Comparison of ENCODE assay signal across 16 mouse cellular contexts in genomic region chr3:108997762-108998161, GRCm38 (mm10). TPM values are rescaled to one million over a fixed set of nuclear protein-coding genes. Genes with fewer than 3 reads are reported as not detected.
DNase-seq lines count a peak whose midpoint lies in the region; ATAC-seq and TF ChIP-seq lines count a peak whose summit lies in the region.
"Had no signal": no experiment of that assay in that cellular context is flagged by ENCODE, and none has a peak within 500 bp of the region (broad histone marks: within the 10 kb centered on the region; RNA-seq: fewer than 3 reads in every experiment).

No protein-coding gene starts in this region.

- 60% methylated on average over 4 of the region's 4 CpGs for WGBS in lung, embryonic 14.5 days
- 82% methylated on average over 4 of the region's 4 CpGs for WGBS in cerebellum, adult 2 months

- H3K36me3 ChIP-seq in lung, embryonic 14.5 days (ENCODE audit: insufficient read depth), result peaks cover 13% of the 10 kb centered on the region; the same call in 1 of the 2 replicates
- H3K36me3 ChIP-seq: midbrain, embryonic 15.5 days had no signal

- peak; percentile 19 for DNase-seq in adrenal gland, adult 2 months
- DNase-seq in adrenal gland, adult 18-20 months (ENCODE audit: low spot score in 2 of 2), result no peak
- no peak for DNase-seq in lung, embryonic 14.5 days
- no peak for DNase-seq in lung, postnatal 14 days
- DNase-seq in lung, postnatal 10 days, result peak; percentile 38
- DNase-seq in left cerebral cortex, postnatal 36 days (ENCODE audit: low spot score in 2 of 2), result no peak
- no peak for DNase-seq in cerebellum, adult 2 months
- DNase-seq in cerebellum, adult 9-11 months, result no peak
- DNase-seq: cerebellum, adult 8-10 months had no signal

- no peak for ATAC-seq in lung, embryonic 14.5 days (ENCODE audit: insufficient read depth)
- ATAC-seq: midbrain, embryonic 15.5 days had no signal

- H3K9me3 ChIP-seq in lung, embryonic 14.5 days (ENCODE audit: low read depth, low read length), result no peaks in the 10 kb centered on the region
- H3K9me3 ChIP-seq: hindbrain, embryonic 10.5 days; limb, embryonic 13.5 days; midbrain, embryonic 15.5 days; neural tube, embryonic 15.5 days had no signal

- 0 out of 2 replicates have a peak overlapping the region, but pooled peaks have one; percentile 18 for H3K4me2 ChIP-seq in lung, embryonic 14.5 days
- H3K4me2 ChIP-seq: limb, embryonic 13.5 days; midbrain, embryonic 15.5 days; neural tube, embryonic 15.5 days had no signal

- no peaks in the 10 kb centered on the region for H3K4me1 ChIP-seq in lung, embryonic 14.5 days (ENCODE audit: insufficient read depth)
- peaks cover 7% of the 10 kb centered on the region; the same call in 1 of the 2 replicates for H3K4me1 ChIP-seq in cerebellum, adult 2 months (ENCODE audit: control insufficient read depth, insufficient read depth, low read length)
- H3K4me1 ChIP-seq: hindbrain, embryonic 10.5 days; limb, embryonic 13.5 days; midbrain, embryonic 15.5 days; neural tube, embryonic 15.5 days had no signal

- no peak overlapping the region for H3K9ac ChIP-seq in lung, embryonic 14.5 days
- H3K9ac ChIP-seq: limb, embryonic 13.5 days; midbrain, embryonic 15.5 days; neural tube, embryonic 15.5 days had no signal

- no peaks in the 10 kb centered on the region for H3K27me3 ChIP-seq in lung, embryonic 14.5 days (ENCODE audit: insufficient read depth, low read length)
- no peaks in the 10 kb centered on the region for H3K27me3 ChIP-seq in cerebellum, adult 2 months (ENCODE audit: control insufficient read depth, insufficient read depth, low read length)
- H3K27me3 ChIP-seq: limb, embryonic 13.5 days; midbrain, embryonic 15.5 days; neural tube, embryonic 15.5 days had no signal

- no peak for TF ChIP-seq POLR2A in cerebellum, adult 2 months (IDR thresholded peaks at IDR 0.05; ENCODE audit: borderline replicate concordance, insufficient read depth, low read length)

- H3K4me3 ChIP-seq in lung, embryonic 14.5 days (ENCODE audit: low read depth, low read length), result no peak overlapping the region
- H3K4me3 ChIP-seq in cerebellum, adult 2 months (replicated peaks; ENCODE audit: insufficient read depth, low read depth, low read length), result no peak overlapping the region
- H3K4me3 ChIP-seq: hindbrain, embryonic 10.5 days; limb, embryonic 13.5 days; midbrain, embryonic 15.5 days; neural tube, embryonic 15.5 days had no signal

- H3K27ac ChIP-seq in lung, embryonic 14.5 days (ENCODE audit: low read depth), result no peak overlapping the region
- H3K27ac ChIP-seq in cerebellum, adult 2 months (ENCODE audit: insufficient read depth, low read length), result no peak overlapping the region
- H3K27ac ChIP-seq: hindbrain, embryonic 10.5 days; limb, embryonic 13.5 days; midbrain, embryonic 15.5 days; neural tube, embryonic 15.5 days had no signal

- TF ChIP-seq CTCF in lung, embryonic 14.5 days (IDR thresholded peaks at IDR 0.05; ENCODE audit: low read depth), result no peak
- TF ChIP-seq CTCF in cerebellum, adult 2 months (IDR thresholded peaks at IDR 0.05; ENCODE audit: borderline replicate concordance, insufficient read depth, low read depth, low read length), result no peak

- intact Hi-C loops in left cerebral cortex, postnatal 36 days (cut with DNase I), result no loop called here

RNA-seq across cellular contexts. Expression of gene Fam102b, which starts 29.6 kb away (rescaled TPM):
- 1 to 10 TPM; 3.8 to 9.4 TPM for total RNA-seq in adrenal gland, adult 2 months (2021)
- polyA plus RNA-seq in adrenal gland, adult 2 months (2012; rRNA removed), result 0.98 and 1.0 TPM in 2 replicates
- 1 to 10 TPM; 5.0 to 7.9 TPM for total RNA-seq in adrenal gland, adult 18-20 months (2021)
- 16.6 and 18.0 TPM in 2 replicates for polyA plus RNA-seq in lung, embryonic 14.5 days (2014; fragmentation: Nextera tagmentation; extraction: Ambion mirVana)
- 10 to 100 TPM; 33.3 to 36.6 TPM for total RNA-seq in left cerebral cortex, postnatal 36 days (2021)
- polyA plus RNA-seq in cerebellum, adult 2 months (2012; rRNA removed), result 13.8 and 14.3 TPM in 2 replicates

RNA-seq across cellular contexts. Expression of gene Gm9857, which starts 57.5 kb away (rescaled TPM):
- total RNA-seq in adrenal gland, adult 2 months (2021), result not detected
- not detected in 2 replicates for polyA plus RNA-seq in adrenal gland, adult 2 months (2012; rRNA removed)
- not detected for total RNA-seq in adrenal gland, adult 18-20 months (2021)
- polyA plus RNA-seq in lung, embryonic 14.5 days (2014; fragmentation: Nextera tagmentation; extraction: Ambion mirVana), result not detected in 2 replicates
- total RNA-seq in left cerebral cortex, postnatal 36 days (2021), result not detected
- 0.88 and 1.0 TPM in 2 replicates for polyA plus RNA-seq in cerebellum, adult 2 months (2012; rRNA removed)
- total RNA-seq: layer of hippocampus, postnatal 14 days had no signal
- polyA plus RNA-seq: embryonic facial prominence, embryonic 14.5 days; hindbrain, embryonic 10.5 days; midbrain, embryonic 15.5 days; neural tube, embryonic 15.5 days; stomach, embryonic 16.5 days had no signal

RNA-seq across cellular contexts. Expression of gene Henmt1, which starts 58.1 kb away (rescaled TPM):
- total RNA-seq in adrenal gland, adult 2 months (2021), result not detected
- polyA plus RNA-seq in adrenal gland, adult 2 months (2012; rRNA removed), result not detected in 2 replicates
- not detected for total RNA-seq in adrenal gland, adult 18-20 months (2021)
- polyA plus RNA-seq in lung, embryonic 14.5 days (2014; fragmentation: Nextera tagmentation; extraction: Ambion mirVana), result 0.28 and 0.63 TPM in 2 replicates
- 1 to 10 TPM; 1.3 to 2.3 TPM for total RNA-seq in left cerebral cortex, postnatal 36 days (2021)
- polyA plus RNA-seq in cerebellum, adult 2 months (2012; rRNA removed), result 1.0 and 1.3 TPM in 2 replicates

Comparison
In these comparisons a context has a peak if more than half of its experiments do, and no peak if none do; other contexts are left out.
1. DNase-seq: peak in adrenal gland, adult 2 months (single experiment) and lung, postnatal 10 days (single experiment); none in adrenal gland, adult 18-20 months (0 of 2), lung, embryonic 14.5 days (single experiment), lung, postnatal 14 days (single experiment), left cerebral cortex, postnatal 36 days (0 of 2), cerebellum, adult 2 months (0 of 2) and cerebellum, adult 9-11 months (single experiment).